Mouse (Mus musculus) T-helper 2 cell (primary cell): ENCODE data around the gene Ablim1.

Experiments used
- in situ Hi-C: fragments of 300-600 bp; cut with MboI, MseI; formaldehyde crosslinking; loops from one replicate; pipeline ENCODE4 v1.15.1; 2025; ENCODE audit warnings: high pct_unique_total_duplicates

The Ablim1 gene

DNA sequence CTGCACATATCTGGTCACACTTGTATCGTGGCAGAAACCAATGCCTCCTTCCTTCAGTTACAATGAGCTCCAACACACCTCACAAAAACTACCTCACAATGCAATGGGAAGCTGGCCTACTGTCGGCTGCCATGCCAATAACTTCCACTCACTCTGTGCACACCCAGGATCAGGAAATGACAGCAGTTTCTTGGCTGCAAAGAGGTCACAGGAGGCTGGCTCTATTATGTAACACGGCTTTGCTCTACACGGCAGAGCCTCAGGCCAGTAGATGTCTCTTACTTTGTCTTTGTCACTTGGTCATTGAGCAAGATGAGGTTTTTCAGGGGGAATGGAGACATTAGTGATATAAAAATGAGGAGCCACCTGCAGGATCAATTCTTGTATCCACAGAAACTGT lies 126.2 kb downstream of the Ablim1 start:
- in situ Hi-C loops: no loop called here

DNA sequence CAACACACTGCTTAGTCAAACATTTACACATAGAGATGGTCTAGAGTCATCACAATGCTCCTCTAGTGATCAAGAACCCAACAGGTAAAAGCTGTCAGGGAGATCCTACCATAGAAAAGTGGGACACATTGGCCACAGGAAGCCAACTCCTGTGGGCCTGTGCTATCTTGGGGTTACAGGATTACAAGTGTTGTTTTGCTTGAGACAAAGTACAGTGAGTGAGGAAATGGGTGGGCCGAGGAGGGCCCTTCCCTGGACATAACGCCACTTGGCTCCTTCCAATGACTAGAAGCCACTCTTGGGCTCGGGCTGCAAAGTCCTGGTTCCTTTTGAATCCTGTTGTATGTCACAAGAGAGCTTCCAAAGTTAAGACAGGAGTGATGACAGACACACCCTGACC lies 129.7 kb downstream of the Ablim1 start:
- in situ Hi-C loops: no loop called here

DNA sequence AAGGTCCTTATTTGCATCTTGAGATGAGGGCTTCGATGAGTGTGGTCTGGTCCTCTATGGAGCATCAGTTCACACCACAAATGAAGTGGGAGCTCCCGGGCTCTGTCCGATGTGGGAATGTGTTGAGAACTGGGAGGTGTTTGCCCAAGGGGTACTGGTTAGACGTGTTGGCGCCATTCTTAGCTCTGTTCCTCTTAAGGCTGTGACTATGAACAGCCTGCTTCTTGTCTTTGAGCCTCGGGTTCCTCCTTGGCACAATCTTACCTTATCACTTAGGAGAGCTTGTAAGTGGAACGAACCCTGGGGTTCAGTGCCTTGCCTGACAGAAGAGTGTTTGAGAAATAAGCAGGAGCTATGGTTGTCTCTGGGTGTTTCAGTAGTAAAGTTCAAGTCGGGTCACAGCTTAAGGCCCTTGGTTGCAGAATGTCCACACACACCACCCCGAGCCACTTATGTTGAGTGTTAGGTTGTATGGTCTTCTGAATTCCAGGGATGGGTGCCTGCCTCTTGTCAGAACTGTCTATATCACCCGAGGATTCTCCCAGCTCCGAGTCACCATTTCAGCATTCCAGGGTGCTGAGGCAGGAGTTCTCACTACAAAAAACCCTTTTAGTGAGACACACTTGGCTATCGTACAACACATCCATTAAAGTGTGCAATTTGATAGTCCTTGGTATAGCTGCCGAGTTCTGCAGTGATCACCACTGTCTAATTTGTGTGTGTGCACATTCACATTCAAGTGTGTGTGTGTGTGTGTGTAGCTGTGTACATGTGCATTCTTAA lies 131.6 kb downstream of the Ablim1 start:
- in situ Hi-C loops: no loop called here

DNA sequence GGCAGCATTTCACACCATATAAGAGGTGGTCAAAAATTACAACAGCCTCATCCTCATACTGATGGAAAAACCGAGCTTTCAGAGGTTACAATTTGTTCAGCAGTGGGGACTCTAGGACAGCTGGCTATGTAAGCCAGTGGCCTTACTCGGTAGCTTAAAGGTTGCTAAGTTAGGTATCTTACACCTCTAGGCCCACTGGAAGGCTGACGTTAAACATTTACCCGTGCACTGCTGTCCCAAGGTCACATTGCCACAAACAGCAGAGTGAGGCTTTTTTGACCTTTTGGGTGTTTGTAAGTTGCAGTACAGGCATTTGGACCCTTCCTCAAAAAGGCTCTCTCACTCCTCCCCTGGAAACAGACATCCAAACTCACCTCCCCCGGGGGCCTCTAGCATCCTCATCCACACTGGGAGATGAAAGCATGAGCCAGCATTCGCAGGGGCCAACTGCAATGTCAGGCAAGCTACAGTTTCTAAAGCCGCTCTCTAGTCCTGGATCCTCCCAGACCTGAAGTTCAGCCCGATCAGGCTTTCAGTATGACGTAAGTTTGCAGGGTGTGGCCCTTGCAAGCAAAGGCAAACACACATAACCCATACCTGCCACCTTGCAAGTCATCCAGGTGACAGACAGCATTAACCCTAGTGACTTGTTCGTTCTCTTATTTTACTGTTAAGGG lies 132.7 kb downstream of the Ablim1 start:
- in situ Hi-C loops: no loop called here

DNA sequence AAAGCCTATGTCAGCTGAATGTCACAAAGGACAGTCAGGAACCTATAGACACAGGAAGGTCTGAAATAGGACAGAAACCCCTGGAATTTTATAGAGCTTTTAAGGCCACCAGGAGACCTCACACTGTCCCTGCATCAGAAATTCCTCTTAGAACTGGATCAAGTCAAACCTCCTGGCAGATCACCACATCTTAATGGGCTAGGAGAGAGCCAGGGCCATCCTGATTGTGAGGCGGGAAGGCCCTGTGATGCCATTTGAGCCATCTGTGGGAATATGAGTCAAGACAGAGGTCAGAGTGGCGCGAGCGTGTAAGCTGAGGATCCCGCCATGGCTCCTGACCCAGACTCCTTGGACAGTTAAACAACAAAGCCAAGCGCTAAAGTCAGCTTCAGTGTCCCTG lies 133.4 kb downstream of the Ablim1 start:
- in situ Hi-C loops: no loop called here

DNA sequence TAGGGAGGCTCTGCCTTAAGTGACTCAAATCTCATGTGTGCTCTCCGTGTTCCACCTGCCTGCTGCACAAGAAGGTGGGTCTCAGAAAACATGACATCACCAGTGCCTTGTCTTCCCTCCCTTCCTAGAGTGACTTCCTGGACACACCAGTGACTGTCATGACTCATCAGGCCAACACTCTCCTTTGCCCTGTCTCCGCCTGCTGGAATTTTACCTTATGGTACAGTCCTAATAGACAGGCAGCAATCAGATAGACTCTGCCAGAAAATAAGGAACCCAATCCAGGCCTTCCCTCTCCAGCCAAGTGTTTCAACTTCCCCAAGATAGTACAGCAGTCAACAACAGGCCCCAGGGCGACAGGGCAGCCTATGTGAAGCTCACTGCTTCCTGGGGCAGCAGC lies 133.8 kb downstream of the Ablim1 start:
- in situ Hi-C loops: no loop called here

DNA sequence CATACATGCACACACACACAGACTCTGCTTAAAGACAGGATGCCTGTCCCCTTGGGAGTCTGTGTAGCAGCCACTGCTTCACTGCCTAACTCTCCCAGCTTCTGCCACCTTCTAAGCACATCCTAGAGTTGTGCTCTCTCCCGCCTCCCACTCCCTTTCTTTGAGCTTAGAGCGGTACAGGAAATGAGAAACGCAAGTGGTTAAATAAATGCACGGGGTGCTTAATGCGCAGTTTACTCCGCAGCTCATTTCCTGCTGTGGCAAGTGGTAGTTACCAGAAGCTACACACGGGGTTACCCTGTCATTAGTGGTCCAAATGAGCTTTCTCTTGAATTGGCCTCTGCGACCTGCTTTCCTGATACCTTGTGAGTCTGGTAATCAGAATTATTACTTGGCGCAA lies 134.4 kb downstream of the Ablim1 start:
- in situ Hi-C loops: no loop called here

DNA sequence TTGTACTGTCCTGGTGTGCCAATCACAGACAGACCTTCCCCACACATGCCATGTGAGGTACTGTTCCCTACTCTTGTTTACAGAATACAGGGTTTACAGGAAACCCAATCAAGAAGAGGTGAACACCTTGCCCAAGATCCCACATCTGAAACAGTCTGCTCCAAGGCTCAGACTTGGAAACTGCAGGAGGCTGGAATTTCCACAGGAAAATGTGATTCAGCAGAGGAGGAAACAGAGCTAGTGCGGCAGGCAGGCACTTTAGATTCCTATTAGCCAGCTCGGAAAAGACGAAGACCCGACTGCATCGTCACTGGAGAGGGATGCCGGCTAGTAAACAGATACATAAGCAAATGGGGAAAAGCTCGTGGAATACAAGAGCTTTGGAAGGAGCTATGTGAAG lies 135.4 kb downstream of the Ablim1 start:
- in situ Hi-C loops: no loop called here

DNA sequence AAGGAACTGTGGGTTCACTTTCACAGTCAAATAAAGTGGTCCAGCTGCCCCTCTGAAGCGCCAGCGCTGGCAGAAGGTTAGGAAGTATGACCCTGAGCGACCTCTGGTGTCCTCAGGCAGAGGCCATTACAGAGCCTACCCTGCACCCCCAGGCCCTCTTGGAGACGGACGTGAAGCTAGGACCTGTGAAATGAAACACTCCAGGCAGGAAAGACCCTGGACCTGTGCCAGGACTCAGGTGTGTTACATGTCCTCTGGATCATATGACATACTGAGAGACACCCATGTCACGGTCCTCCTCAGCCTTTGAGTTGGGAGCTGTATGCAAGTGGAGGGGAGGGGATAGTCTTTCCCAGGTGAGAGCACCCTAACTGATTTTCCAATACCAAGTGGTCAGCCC lies 137.4 kb downstream of the Ablim1 start:
- in situ Hi-C loops: no loop called here

DNA sequence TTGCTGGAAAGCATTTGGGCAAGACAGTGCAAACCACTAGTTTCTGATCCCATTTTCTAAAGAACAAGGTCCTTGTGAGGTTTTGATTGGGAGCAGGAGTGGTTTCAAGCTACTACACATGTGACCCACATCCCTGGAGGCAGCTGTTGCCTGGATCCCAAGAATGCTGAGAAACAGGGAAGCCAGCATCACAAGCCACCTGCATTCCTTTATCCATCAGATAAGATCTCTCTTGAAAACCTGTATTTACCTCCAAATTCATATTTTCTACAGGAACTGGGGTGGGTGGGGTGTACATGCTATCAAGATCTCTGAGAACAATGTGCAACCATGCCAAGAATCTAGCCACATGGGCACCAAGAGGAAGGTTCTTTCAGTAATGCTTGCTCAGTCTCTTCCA lies 139.6 kb downstream of the Ablim1 start:
- in situ Hi-C loops: no loop called here

DNA sequence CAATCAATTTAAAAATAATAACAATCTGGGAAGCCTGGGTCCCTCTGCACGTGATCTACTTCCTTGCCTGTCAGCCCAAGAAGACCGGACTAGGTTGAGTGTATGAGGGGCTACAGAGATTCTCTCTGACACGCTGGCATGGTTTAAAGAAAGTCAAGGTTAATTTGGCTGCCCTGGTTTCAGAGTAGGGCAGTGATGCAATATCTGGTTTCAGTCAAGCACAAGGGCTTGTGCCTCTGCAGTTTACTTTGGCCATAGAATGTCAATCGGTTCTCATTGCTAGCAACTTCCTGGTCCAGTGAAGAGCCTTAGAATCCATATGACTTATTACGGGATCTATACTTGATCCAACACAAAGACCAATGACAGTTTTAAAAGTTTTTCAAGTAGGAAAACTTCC lies 140.2 kb downstream of the Ablim1 start:
- in situ Hi-C loops: loop anchor here (25.0 kb wide), 1 partner anchor 262 kb away; no protein-coding TSS in a partner anchor

DNA sequence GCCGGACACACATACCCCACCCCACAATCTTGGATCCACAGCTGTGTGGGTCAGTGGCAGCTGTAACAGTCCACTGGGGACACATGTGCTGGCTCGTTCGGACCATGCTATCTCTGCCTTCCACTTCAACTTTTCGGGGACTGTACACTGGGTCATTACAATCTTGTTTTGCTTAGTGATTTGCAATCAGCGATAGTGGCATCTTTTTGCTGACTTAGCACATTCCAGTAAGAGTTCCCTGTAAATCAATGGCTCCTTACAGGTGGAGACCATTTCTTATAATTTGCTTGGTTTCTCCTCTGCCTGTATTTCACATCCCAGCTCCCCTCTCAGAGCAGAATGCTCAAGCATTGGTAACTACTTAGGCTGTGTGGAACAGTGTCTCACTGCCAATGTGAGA lies 140.7 kb downstream of the Ablim1 start:
- in situ Hi-C loops: loop anchor here (25.0 kb wide), 1 partner anchor 262 kb away; no protein-coding TSS in a partner anchor

DNA sequence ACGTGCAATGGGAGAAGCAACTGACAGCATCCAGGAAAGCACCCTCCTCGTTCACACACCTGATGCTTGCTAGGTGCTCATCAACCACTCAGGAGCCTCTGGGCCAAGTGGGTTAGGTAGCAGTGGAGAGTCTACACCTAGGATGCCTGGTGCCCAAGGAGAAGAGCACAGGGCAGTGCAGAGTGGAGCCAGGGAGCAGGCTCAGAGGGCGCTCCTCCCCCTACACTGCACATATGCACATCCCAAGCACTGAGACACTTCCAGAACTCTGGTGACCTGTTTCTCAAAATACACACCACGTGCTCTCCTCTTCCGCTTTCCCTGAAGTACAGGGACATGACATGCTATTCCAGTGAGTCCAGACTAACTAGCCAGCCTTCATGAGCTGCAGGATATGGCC lies 142.4 kb downstream of the Ablim1 start:
- in situ Hi-C loops: loop anchor here (25.0 kb wide), 1 partner anchor 260 kb away; no protein-coding TSS in a partner anchor

DNA sequence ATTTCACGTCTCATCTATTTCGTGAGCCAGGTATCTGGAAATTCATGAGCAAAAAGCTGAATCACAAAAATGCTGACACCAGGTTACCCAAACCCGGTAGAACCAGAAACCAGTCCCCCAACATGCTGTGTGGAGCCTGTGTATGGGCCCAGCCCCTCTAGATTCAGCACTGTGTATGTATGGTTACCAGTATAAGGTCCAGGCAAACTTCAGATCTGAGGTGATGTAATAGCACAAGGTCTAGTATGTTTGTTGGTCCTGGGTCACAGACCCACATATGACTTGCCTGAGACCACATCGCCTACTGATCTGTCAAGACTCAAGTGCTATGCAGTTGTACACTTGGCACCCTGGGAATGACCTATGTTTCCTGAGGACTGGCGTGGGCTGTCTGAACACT lies 143.8 kb downstream of the Ablim1 start:
- in situ Hi-C loops: loop anchor here (25.0 kb wide), 1 partner anchor 259 kb away; no protein-coding TSS in a partner anchor

DNA sequence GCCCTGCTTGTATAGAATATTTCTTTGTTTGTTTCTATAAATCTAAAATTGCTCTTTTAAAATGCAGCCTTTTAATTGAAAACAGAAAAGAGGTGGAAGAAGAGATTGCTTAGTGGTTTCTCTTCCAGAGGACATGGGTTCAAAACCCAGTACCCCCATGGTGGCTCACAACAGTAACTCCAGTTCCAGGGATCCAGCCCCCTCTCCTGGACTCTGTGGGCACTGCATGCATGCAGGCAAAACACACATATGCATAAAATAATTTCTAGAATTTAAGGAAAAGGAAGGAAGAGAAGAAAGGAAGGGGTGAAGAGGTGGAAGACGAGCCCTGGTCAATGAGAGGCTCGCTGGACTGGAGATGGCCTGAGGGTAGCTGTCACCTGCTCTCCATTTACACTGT lies 145.2 kb downstream of the Ablim1 start:
- in situ Hi-C loops: loop anchor here (25.0 kb wide), 1 partner anchor 257 kb away; no protein-coding TSS in a partner anchor

DNA sequence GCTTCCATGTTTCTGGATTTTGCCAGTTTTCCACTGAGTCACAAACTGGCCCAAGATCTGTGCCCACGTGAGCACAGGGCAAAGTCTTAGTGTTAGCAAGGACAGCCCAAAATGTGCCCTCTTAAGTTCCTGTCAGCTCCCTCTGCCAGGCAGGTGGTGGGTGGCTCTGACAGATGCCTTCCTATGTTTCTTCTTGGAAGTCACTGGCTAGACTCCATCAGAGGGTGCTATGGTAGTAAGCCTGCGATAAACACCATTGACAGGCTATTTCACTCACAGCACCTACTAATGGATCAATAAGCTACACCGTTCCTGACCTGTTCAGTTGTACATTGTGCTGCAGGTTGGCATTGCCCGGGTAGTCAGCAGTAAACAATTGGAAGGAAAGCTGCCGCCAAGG lies 147.0 kb downstream of the Ablim1 start:
- in situ Hi-C loops: loop anchor here (25.0 kb wide), 1 partner anchor 255 kb away; no protein-coding TSS in a partner anchor

DNA sequence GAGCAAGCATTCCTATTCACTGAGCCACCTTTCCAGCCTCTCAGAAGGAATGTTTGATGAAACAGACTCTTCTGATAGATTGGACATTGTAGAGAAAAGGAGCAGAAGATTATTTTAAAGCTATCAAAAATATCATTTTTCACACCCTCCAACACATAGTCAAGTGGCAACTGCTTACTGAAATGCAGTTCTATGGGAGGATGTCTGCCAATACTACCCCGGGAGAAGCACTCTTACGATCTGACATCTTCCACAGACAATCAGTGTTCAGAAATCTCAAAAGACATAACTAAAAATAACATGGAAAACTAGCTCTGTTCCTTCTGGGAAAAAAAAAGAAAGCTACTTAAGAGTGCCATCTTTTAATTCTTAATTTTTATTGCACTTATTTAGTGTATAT lies 149.8 kb downstream of the Ablim1 start:
- in situ Hi-C loops: loop anchor here (25.0 kb wide), 1 partner anchor 253 kb away; no protein-coding TSS in a partner anchor

DNA sequence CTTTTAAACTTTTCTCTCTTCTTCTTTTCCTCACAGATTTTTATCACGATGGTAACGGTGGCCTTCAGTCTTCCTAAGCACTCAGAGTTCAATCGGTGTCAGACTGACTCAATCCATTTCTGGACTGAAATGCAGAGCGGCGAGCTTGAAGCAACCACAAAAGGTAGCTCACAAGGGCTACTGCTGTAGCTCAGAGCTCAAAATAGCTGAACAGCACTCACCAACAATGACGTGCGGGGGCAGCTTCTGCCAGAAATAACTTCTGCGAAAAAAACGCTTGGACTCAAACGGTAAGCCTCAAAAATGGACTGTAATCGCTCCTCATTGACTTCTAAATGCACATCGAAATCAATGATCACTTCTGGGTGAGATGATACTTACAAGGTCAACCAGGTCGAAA lies 151.4 kb downstream of the Ablim1 start:
- in situ Hi-C loops: loop anchor here (25.0 kb wide), 1 partner anchor 251 kb away; no protein-coding TSS in a partner anchor

DNA sequence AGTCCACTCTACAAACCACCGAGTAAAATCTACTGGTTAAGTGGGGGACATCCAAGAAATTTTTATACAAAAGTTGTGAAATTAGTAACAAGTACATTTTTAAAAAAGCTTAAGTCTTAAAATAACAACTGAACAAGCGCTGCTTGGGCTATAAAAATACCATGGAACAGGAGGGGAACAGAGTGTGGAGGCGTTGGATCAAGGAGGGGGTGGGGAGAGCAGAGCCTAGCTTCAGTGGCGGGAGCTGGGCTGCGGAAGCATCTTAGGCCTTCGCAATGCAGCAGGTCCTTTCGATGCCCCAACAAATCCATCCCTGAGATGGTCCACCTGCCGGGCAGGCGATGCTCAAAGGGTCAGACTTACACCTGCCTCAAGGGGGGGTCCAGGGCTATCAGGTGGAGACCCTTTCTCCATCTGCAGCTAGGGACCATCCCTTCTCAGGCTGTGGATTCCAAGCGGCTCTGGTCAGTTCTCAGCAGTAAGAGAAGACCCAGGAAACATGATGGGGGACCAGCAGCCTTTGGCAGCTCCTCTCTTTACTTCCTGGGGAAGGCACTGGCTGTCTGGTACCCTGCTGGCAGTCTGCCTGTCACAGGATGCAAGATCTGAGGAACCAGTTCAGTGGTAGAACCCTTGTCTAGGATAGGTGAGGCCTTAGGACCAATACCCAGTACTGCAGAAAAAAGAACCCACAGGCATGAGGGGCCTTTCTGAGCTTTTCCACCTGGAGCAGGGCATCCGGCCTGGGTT lies 152.6 kb downstream of the Ablim1 start:
- in situ Hi-C loops: loop anchor here (25.0 kb wide), 1 partner anchor 250 kb away; no protein-coding TSS in a partner anchor

DNA sequence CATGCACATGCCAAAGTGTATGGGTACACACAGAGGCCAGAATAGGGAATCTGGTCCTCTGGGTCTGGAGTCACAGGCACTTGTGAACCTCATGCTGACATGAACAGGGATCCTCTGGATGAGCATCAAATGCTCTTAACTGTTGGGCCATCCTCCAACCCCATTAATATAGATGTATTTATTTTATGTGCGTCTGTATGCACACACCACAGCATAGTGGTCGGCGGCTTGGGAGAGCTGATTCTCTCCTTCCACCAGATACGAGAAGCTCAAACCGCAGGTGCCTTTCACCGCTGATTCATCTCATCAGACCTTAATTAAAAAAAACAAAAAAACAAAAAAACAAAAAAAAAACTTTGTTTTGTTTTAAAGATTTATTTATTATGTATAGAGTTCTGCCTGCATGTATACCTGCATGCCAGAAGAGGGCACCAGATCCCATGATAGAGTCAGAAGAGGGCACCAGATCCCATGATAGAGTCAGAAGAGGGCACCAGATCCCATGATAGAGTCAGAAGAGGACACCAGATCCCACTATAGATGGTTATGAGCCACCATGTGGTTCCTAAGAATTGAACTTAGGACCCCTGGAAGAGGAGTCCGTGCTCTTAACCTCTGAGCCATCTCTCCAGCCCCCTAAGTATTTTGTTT lies 153.6 kb downstream of the Ablim1 start:
- in situ Hi-C loops: loop anchor here (25.0 kb wide), 1 partner anchor 249 kb away; no protein-coding TSS in a partner anchor

DNA sequence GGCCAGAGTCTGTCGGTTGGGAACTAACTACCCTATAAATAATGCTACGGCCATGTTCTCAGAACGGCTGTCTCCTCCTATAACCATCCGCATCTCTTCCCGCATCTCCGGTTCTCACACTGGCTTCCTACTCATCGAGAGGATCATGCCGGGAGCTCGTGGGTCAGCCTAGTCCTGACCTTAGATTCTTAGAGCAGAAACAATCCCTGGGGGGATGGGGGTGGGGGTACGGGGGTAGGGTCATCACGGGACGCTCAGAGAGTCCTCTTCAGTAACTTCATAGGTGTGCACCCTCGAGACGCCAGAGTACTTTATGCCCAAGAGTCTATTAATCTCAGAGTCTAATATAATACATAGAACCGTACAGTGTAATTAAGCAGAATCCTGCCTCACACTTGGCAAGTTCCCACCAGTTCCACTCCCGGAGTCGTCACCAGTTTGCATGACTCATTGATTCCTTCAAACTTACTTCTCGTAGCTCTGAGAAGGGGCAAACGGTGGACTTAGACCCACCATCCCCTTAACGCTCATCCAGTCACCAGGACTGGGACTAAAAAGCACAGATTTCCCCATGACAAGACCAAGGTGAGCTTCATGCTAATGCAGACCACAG lies 156.9 kb downstream of the Ablim1 start:
- in situ Hi-C loops: loop anchor here (25.0 kb wide), 1 partner anchor 246 kb away; no protein-coding TSS in a partner anchor
